Mouse (Mus musculus) megakaryocyte, adult 5-6 weeks (primary cell): ENCODE data around the gene Naaladl2. TPM values are rescaled to one million over a fixed set of nuclear protein-coding genes. Genes with fewer than 3 reads are reported as not detected.

Experiments used
- ATAC-seq: 2 replicates; pipeline ENCODE4 v1.8.0; 2016; ENCODE audit warnings: mild to moderate bottlenecking, inconsistent platforms; ENCODE audit not compliant: poor library complexity, severe bottlenecking
- total RNA-seq, 2 experiments: library from RNA; stranded (forward) in 1 of 2; stranded (reverse) in 1 of 2; fragments of 153-499, 151-499 nt in 1 of 2; fragments of 221-1000, 200-1000 nt in 1 of 2; gene quantifications; 2 replicates each; pipeline versions ENCODE4 v1.2.3 to v1.2.4; 2015 to 2017

The Naaladl2 gene
- total RNA-seq, 2 experiments from 2014 or later, result not detected

- ATAC-seq, result no peak
Measured at GRCm38 (mm10) chr3:24048217-24048616, 1095.8 kb downstream of the Naaladl2 start.

- ATAC-seq, result no peak
Measured at GRCm38 (mm10) chr3:24001741-24002140, 1142.3 kb downstream of the Naaladl2 start.

- ATAC-seq, result no peak
Measured at GRCm38 (mm10) chr3:23973727-23974126, 1170.3 kb downstream of the Naaladl2 start.

- ATAC-seq, result no peak
Measured at GRCm38 (mm10) chr3:23972747-23973667, 1171.1 kb downstream of the Naaladl2 start.

GRCm38 (mm10) chr3:23962961-23963621 is 1181.0 kb downstream of the Naaladl2 start:
- no peak for ATAC-seq

GRCm38 (mm10) chr3:23946182-23946581 is 1197.9 kb downstream of the Naaladl2 start:
- no peak for ATAC-seq

- ATAC-seq, result no peak
Measured at GRCm38 (mm10) chr3:23937299-23937698, 1206.8 kb downstream of the Naaladl2 start.

GRCm38 (mm10) chr3:23928097-23928496 is 1216.0 kb downstream of the Naaladl2 start:
- no peak for ATAC-seq

- no peak for ATAC-seq
Measured at GRCm38 (mm10) chr3:23907682-23908081, 1236.4 kb downstream of the Naaladl2 start.

- no peak for ATAC-seq
Measured at GRCm38 (mm10) chr3:23865688-23866087, 1278.4 kb downstream of the Naaladl2 start.

- ATAC-seq, result no peak
Measured at GRCm38 (mm10) chr3:23857275-23857674, 1286.8 kb downstream of the Naaladl2 start.

GRCm38 (mm10) chr3:23817585-23817984 is 1326.5 kb downstream of the Naaladl2 start:
- no peak for ATAC-seq

- ATAC-seq, result no peak
Measured at GRCm38 (mm10) chr3:23758746-23759145, 1385.3 kb downstream of the Naaladl2 start.
